Mouse (Mus musculus) kidney, adult 10 weeks (tissue): ENCODE data around the gene Cdca8. TPM values are rescaled to one million over a fixed set of nuclear protein-coding genes. Genes with fewer than 3 reads are reported as not detected.

Experiments used
- polyA plus RNA-seq: library from polyadenylated mRNA; stranded (reverse); fragments of 350-450 nt; fragmentation: Illumina TruSeq; extraction: RNeasy Lipid Tissue Mini Kit (QIAGEN cat#74804); gene quantifications from one replicate; pipeline ENCODE4 v1.2.3, GENCODE M21; 2014; ENCODE audit warnings: low read depth, low replicate concordance

Cdca8 gene
- polyA plus RNA-seq: 1.3 TPM

DNA sequence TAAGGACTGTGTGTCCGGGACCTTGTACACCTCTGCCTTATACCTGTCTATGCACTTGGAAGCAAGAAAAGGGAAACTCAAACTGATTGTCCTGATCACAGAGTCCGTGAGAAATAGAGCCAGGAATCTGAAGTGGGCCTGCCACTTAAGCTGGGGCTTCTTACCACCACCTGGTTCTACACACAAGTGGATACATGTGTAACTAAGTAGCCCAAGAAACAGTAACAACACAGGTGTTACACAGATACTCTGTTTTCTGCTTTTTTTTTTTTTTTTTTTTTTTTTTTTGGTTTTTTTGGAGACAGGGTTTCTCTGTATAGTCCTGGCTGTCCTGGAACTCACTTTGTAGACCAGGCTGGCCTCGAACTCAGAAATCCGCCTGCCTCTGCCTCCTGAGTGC lies at the start of gene Cdca8:
Gene Cdca8 (minus strand): TSS at position 101 of the 400 bp plus-strand sequence.

DNA sequence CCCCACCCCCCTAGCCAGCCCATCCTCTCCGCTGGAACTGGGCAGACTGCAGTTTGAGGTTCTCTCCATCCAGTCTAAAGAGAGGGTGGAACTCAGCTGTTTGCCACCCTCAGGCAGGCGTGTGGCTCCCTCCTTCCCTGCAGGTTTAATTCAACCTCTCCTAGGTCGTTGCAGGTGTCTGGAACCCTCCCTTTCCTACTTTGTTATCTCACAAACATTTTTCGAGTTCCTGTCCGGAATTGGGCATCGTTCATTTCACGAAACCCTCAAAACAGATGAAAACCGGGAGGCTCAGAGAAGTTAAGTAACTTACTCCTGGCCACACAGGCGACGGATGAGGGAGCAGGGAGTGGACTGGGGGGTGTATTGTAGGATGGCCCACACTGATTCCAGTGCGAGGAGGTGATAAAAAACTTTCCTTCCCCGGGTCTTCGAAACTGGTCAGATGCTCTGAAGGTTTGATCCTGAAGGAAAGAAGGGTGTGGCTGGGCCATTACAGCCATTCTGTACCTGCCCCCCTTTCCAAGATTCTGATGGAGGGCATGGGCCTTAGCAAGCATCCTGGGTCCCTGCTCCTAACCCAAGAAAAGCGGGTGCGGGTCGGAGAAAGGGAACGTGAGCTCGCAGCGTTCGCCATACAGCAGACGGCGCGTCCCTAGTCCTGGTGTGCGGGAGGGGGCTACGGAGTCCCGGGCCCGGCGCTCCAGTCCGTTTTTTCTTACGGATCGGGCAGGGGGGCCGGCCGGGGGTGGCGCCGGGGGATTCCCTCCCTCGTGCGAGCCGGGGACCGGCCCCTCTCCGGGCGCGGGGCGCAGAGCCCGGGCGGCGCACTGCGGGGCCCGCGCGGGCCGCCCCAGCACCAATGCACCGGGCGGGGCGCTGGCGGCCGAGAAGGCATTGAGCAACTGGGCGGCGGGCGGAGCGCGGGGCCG lies 46.8 kb upstream of the Cdca8 start, which contains the start of gene Rspo1:
Gene Rspo1 (plus strand): TSS at position 760 of the 932 bp plus-strand sequence.

DNA sequence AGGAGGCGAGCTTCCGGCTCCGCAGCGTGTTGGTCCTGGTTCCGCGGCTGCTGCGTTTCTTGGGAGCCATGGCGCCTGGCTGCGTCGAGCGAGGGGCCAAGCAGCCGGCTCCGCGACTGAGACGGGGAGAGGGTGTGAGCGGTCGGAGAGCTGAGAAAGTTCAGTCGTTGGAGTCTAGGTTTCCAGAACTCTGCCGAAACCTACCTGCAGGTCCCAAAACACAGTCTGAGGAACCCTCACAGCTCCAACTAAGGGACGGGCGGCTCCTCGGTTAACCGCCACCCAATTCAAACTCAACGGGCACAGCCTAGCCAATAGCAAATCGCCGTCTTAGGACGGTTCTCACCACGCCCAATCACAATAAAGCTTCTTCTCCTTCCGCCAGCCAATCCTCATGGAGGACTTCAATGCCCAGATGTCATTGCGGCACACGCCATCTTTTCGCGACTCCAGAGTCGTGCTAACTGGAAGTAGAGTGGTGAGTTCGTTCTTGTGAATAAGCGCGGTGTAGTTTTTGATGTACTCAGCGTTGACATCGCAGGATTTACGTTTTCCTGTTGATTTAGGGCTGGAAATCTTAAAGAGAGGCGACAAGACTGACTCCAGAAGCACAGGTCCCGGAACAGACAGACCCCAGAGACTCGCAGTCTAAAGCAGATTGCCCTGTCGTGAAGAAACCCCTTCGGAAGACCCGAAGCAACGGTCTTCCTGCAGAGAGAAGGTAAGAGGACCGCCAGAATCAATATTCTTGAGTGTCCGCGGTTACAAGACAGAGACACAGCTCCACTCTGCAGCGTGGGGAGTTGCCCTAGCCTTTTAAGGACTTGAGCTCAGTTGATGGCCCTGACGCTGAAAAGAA lies 2.3 kb downstream of the Cdca8 start, which contains the start of gene 9930104L06Rik:
Gene 9930104L06Rik (plus strand): TSS at position 436 of the 859 bp plus-strand sequence.

DNA sequence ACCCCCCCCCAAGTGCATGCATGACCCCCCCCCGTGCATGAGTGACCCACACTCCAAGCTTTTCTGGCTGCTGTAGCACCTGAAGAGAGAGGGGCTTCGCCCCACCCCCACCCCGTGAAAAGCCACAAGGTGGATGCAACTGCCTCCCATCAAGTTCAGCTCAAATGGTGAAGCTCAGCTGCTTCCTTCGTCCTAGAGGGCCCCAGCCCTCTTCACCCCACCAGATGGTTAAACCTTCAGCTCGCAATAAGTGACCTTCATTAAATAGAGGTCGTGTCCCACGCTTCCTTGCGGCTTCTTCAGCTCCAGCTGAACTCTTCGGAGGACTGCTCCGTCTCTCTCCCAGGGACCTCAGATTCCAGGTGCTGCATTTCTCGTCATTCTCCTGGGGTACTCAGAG lies 58.5 kb downstream of the Cdca8 start, which contains the start of gene Epha10:
Gene Epha10 (plus strand): TSS at position 301 of the 400 bp plus-strand sequence.

Other genes with a start within 250 kb of the Cdca8 start
- gene Utp11, start 245.7 kb downstream of the Cdca8 start, polyA plus RNA-seq: 46.5 TPM
- gene Fhl3, start 238.6 kb downstream of the Cdca8 start, polyA plus RNA-seq: 0.28 TPM
- 31.2 TPM for gene Sf3a3, start 224.5 kb downstream of the Cdca8 start, polyA plus RNA-seq
- gene Inpp5b, start 197.5 kb downstream of the Cdca8 start, polyA plus RNA-seq: 31.6 TPM
- gene Mtf1, start 137.2 kb downstream of the Cdca8 start, polyA plus RNA-seq: 12.0 TPM
- 19.3 TPM for gene Yrdc, start 88.6 kb downstream of the Cdca8 start, polyA plus RNA-seq
- 1.7 TPM for gene 1110065P20Rik, start 88.1 kb downstream of the Cdca8 start, polyA plus RNA-seq
- gene Maneal, start 77.1 kb downstream of the Cdca8 start, polyA plus RNA-seq: not detected
- not detected for gene Epha10, start 58.4 kb downstream of the Cdca8 start, polyA plus RNA-seq
- 5.0 TPM for gene 9930104L06Rik, start 2.3 kb downstream of the Cdca8 start, polyA plus RNA-seq
- gene Rspo1, start 47.1 kb upstream of the Cdca8 start, polyA plus RNA-seq: 0.57 TPM
- 44.1 TPM for gene Gnl2, start 77.3 kb upstream of the Cdca8 start, polyA plus RNA-seq
- gene Dnali1, start 126.4 kb upstream of the Cdca8 start, polyA plus RNA-seq: 0.20 TPM
- 12.6 TPM for gene Snip1, start 127.4 kb upstream of the Cdca8 start, polyA plus RNA-seq
- gene Meaf6, start 145.8 kb upstream of the Cdca8 start, polyA plus RNA-seq: 14.2 TPM
- not detected for gene Zc3h12a, start 188.5 kb upstream of the Cdca8 start, polyA plus RNA-seq